Mouse (Mus musculus): ENCODE measurements around the gene Slc25a21. TPM values are rescaled to one million over a fixed set of nuclear protein-coding genes. Genes with fewer than 3 reads are reported as not detected.

The Slc25a21 gene
- polyA plus RNA-seq, 1 experiment, result 9.5 TPM

GRCm38 (mm10) chr12:56681096-56681811 lies 516.0 kb downstream of the Slc25a21 start:
- WGBS, result 4% methylated on average over 38 of the region's 38 CpGs

GRCm38 (mm10) chr12:56677620-56678019 lies 519.7 kb downstream of the Slc25a21 start:
- no peak for TF ChIP-seq POLR2A (IDR thresholded peaks at IDR 0.05; ENCODE audit: borderline replicate concordance, control insufficient read depth, low read depth, low read length)
- no peak for TF ChIP-seq CTCF (IDR thresholded peaks at IDR 0.05; ENCODE audit: control insufficient read depth, insufficient read depth, low read length)
- no peak overlapping the region for H3K4me3 ChIP-seq (replicated peaks; ENCODE audit: control insufficient read depth, low read depth, low read length)
- no peaks in the 10 kb centered on the region for H3K4me1 ChIP-seq (ENCODE audit: control insufficient read depth, insufficient read depth, low read length)
- under 1% methylated on average over 7 of the region's 7 CpGs for WGBS
- no peak overlapping the region for H3K27ac ChIP-seq (ENCODE audit: control insufficient read depth, insufficient read depth, low read depth, low read length, poor library complexity)

More at GRCm38 (mm10) chr12:56681096-56681811, 516.0 kb downstream of the Slc25a21 start:
- H3K4me1 ChIP-seq (ENCODE audit: control insufficient read depth, insufficient read depth, low read length), result no peaks in the 10 kb centered on the region
- H3K27ac ChIP-seq (ENCODE audit: control insufficient read depth, insufficient read depth, low read depth, low read length, poor library complexity), result no peak overlapping the region
- no peak overlapping the region for H3K4me3 ChIP-seq (replicated peaks; ENCODE audit: control insufficient read depth, low read depth, low read length)
- TF ChIP-seq CTCF (IDR thresholded peaks at IDR 0.05; ENCODE audit: control insufficient read depth, insufficient read depth, low read length) (no peak), POLR2A (IDR thresholded peaks at IDR 0.05; ENCODE audit: borderline replicate concordance, control insufficient read depth, low read depth, low read length) (no peak)

- Histone ChIP-seq H3K27ac (ENCODE audit: control insufficient read depth, insufficient read depth, low read depth, low read length, poor library complexity) (no peak overlapping the region), H3K4me1 (ENCODE audit: control insufficient read depth, insufficient read depth, low read length) (no peaks in the 10 kb centered on the region), H3K4me3 (replicated peaks; ENCODE audit: control insufficient read depth, low read depth, low read length) (no peak overlapping the region)
- TF ChIP-seq POLR2A (IDR thresholded peaks at IDR 0.05; ENCODE audit: borderline replicate concordance, control insufficient read depth, low read depth, low read length) (no peak), CTCF (IDR thresholded peaks at IDR 0.05; ENCODE audit: control insufficient read depth, insufficient read depth, low read length) (no peak)
- 29% methylated on average over 3 of the region's 3 CpGs for WGBS
Observed at GRCm38 (mm10) chr12:56674726-56675125, 522.5 kb downstream of the Slc25a21 start.

- no peaks in the 10 kb centered on the region for H3K4me1 ChIP-seq (ENCODE audit: control insufficient read depth, insufficient read depth, low read length)
- 82% methylated on average over 9 of the region's 9 CpGs for WGBS
- TF ChIP-seq POLR2A (IDR thresholded peaks at IDR 0.05; ENCODE audit: borderline replicate concordance, control insufficient read depth, low read depth, low read length), result no peak
- TF ChIP-seq CTCF (IDR thresholded peaks at IDR 0.05; ENCODE audit: control insufficient read depth, insufficient read depth, low read length), result no peak
- H3K4me3 ChIP-seq (replicated peaks; ENCODE audit: control insufficient read depth, low read depth, low read length), result no peak overlapping the region
- no peak overlapping the region for H3K27ac ChIP-seq (ENCODE audit: control insufficient read depth, insufficient read depth, low read depth, low read length, poor library complexity)
Observed at GRCm38 (mm10) chr12:56670795-56671194, 526.5 kb downstream of the Slc25a21 start.

GRCm38 (mm10) chr12:56669451-56670122 lies 527.7 kb downstream of the Slc25a21 start:
- Histone ChIP-seq H3K4me3 (replicated peaks; ENCODE audit: control insufficient read depth, low read depth, low read length) (no peak overlapping the region), H3K4me1 (ENCODE audit: control insufficient read depth, insufficient read depth, low read length) (no peaks in the 10 kb centered on the region), H3K27ac (ENCODE audit: control insufficient read depth, insufficient read depth, low read depth, low read length, poor library complexity) (no peak overlapping the region)
- WGBS, result 76% methylated on average over 9 of the region's 9 CpGs
- TF ChIP-seq CTCF (IDR thresholded peaks at IDR 0.05; ENCODE audit: control insufficient read depth, insufficient read depth, low read length) (no peak), POLR2A (IDR thresholded peaks at IDR 0.05; ENCODE audit: borderline replicate concordance, control insufficient read depth, low read depth, low read length) (no peak)

Other genes with a start within 250 kb of the Slc25a21 start
- gene Prps1l3, start 32.9 kb upstream of the Slc25a21 start, polyA plus RNA-seq (2011; ENCODE audit: insufficient read depth, insufficient read length, low replicate concordance, missing spikeins), result 9.0 and 10.7 TPM in 2 replicates
- 2.5 and 3.3 TPM in 2 replicates for gene Mipol1, start 33.0 kb upstream of the Slc25a21 start, polyA plus RNA-seq (2011; ENCODE audit: insufficient read depth, insufficient read length, low replicate concordance, missing spikeins)

Measured in bone marrow, adult 2 months (tissue).